Mouse (Mus musculus): Measurements from ENCODE around the gene Pomgnt2. TPM values are rescaled to one million over a fixed set of nuclear protein-coding genes. Genes with fewer than 3 reads are reported as not detected.

Gene Pomgnt2
- polyA plus RNA-seq, 1 experiment from 2014 or later, result 25.1 TPM

- no peaks in the 10 kb centered on the region for H3K27me3 ChIP-seq
- peak; percentile 32; the same call in 1 of the 2 replicates for ATAC-seq (ENCODE audit: low read depth)
- H3K9ac ChIP-seq, result no peak overlapping the region
- no peak overlapping the region for H3K4me3 ChIP-seq
- peaks cover 13% of the 10 kb centered on the region for H3K4me1 ChIP-seq (replicated peaks)
- H3K36me3 ChIP-seq, result no peaks in the 10 kb centered on the region
- H3K27ac ChIP-seq (replicated peaks), result no peak overlapping the region; the same call in 1 of the 2 replicates
- 33% methylated on average over 2 of the region's 2 CpGs for WGBS
- no peaks in the 10 kb centered on the region for H3K9me3 ChIP-seq
- no peak overlapping the region for H3K4me2 ChIP-seq
These were observed 12.0 kb upstream of the Pomgnt2 start for GRCm38 (mm10) chr9:122008876-122009275.

GRCm38 (mm10) chr9:122006609-122007008 lies 9.7 kb upstream of the Pomgnt2 start:
- ATAC-seq (ENCODE audit: low read depth), result no peak
- no peak overlapping the region for H3K9ac ChIP-seq
- no peak overlapping the region for H3K27ac ChIP-seq (replicated peaks)
- 10% methylated on average over 7 of the region's 7 CpGs for WGBS
- no peak overlapping the region for H3K4me2 ChIP-seq
- peaks cover 13% of the 10 kb centered on the region for H3K4me1 ChIP-seq (replicated peaks)
- H3K9me3 ChIP-seq, result no peaks in the 10 kb centered on the region
- no peak overlapping the region for H3K4me3 ChIP-seq
- no peaks in the 10 kb centered on the region for H3K36me3 ChIP-seq
- no peaks in the 10 kb centered on the region for H3K27me3 ChIP-seq

GRCm38 (mm10) chr9:122006175-122006574 lies 9.3 kb upstream of the Pomgnt2 start:
- Histone ChIP-seq H3K4me3 (no peak overlapping the region), H3K27me3 (no peaks in the 10 kb centered on the region), H3K9ac (no peak overlapping the region), H3K4me2 (no peak overlapping the region), H3K27ac (replicated peaks) (no peak overlapping the region), H3K4me1 (replicated peaks) (peaks cover 13% of the 10 kb centered on the region), H3K9me3 (no peaks in the 10 kb centered on the region), H3K36me3 (no peaks in the 10 kb centered on the region)
- 96% methylated on average over 2 of the region's 2 CpGs for WGBS
- ATAC-seq (ENCODE audit: low read depth), result no peak

GRCm38 (mm10) chr9:121997978-121998377 lies 1.1 kb upstream of the Pomgnt2 start:
- no peak overlapping the region for H3K9ac ChIP-seq
- no peaks in the 10 kb centered on the region; the same call in 1 of the 2 replicates for H3K27me3 ChIP-seq
- no peaks in the 10 kb centered on the region for H3K36me3 ChIP-seq
- peaks cover 20% of the 10 kb centered on the region for H3K4me1 ChIP-seq (replicated peaks)
- no peaks in the 10 kb centered on the region for H3K9me3 ChIP-seq
- WGBS, result 80% methylated on average over 4 of the region's 4 CpGs
- ATAC-seq (ENCODE audit: low read depth), result no peak
- no peak overlapping the region for H3K4me2 ChIP-seq
- no peak overlapping the region for H3K4me3 ChIP-seq
- H3K27ac ChIP-seq (replicated peaks), result no peak overlapping the region

GRCm38 (mm10) chr9:121995508-121996131 lies 1.3 kb downstream of the Pomgnt2 start:
- WGBS, result under 1% methylated on average over 51 of the region's 53 CpGs
- no peak overlapping the region for H3K27ac ChIP-seq (replicated peaks)
- H3K27me3 ChIP-seq, result no peaks in the 10 kb centered on the region; the same call in 1 of the 2 replicates
- peak overlapping the region; percentile 87 for H3K9ac ChIP-seq
- ATAC-seq (ENCODE audit: low read depth), result peak; percentile 90
- H3K36me3 ChIP-seq, result no peaks in the 10 kb centered on the region
- peak overlapping the region; percentile 86 for H3K4me2 ChIP-seq
- no peaks in the 10 kb centered on the region for H3K9me3 ChIP-seq
- peaks cover 27% of the 10 kb centered on the region for H3K4me1 ChIP-seq (replicated peaks)
- H3K4me3 ChIP-seq, result peak overlapping the region; percentile 93

- H3K27me3 ChIP-seq, result no peaks in the 10 kb centered on the region; the same call in 1 of the 2 replicates
- peak overlapping the region; percentile 87 for H3K9ac ChIP-seq
- H3K36me3 ChIP-seq, result no peaks in the 10 kb centered on the region
- ATAC-seq (ENCODE audit: low read depth), result no peak
- peaks cover 27% of the 10 kb centered on the region for H3K4me1 ChIP-seq (replicated peaks)
- H3K4me2 ChIP-seq, result peak overlapping the region; percentile 86
- H3K9me3 ChIP-seq, result no peaks in the 10 kb centered on the region
- no peak overlapping the region for H3K27ac ChIP-seq (replicated peaks)
- H3K4me3 ChIP-seq, result peak overlapping the region; percentile 93
- WGBS, result 19% methylated on average over 10 of the region's 10 CpGs
These were observed 1.8 kb downstream of the Pomgnt2 start for GRCm38 (mm10) chr9:121995077-121995476.

- no peak overlapping the region for H3K4me3 ChIP-seq
- WGBS, result 69% methylated on average over 3 of the region's 3 CpGs
- no peak overlapping the region for H3K27ac ChIP-seq (replicated peaks)
- no peak overlapping the region for H3K9ac ChIP-seq
- H3K4me1 ChIP-seq (replicated peaks), result peaks cover 34% of the 10 kb centered on the region
- H3K9me3 ChIP-seq, result no peaks in the 10 kb centered on the region
- H3K36me3 ChIP-seq, result no peaks in the 10 kb centered on the region
- no peak for ATAC-seq (ENCODE audit: low read depth)
- H3K4me2 ChIP-seq, result no peak overlapping the region
- H3K27me3 ChIP-seq, result no peaks in the 10 kb centered on the region; the same call in 1 of the 2 replicates
These were observed 3.9 kb downstream of the Pomgnt2 start for GRCm38 (mm10) chr9:121993047-121993446.

GRCm38 (mm10) chr9:121991041-121991440 lies 5.9 kb downstream of the Pomgnt2 start:
- no peaks in the 10 kb centered on the region for H3K9me3 ChIP-seq
- peaks cover 34% of the 10 kb centered on the region for H3K4me1 ChIP-seq (replicated peaks)
- no peaks in the 10 kb centered on the region for H3K36me3 ChIP-seq
- no peak overlapping the region for H3K27ac ChIP-seq (replicated peaks)
- H3K9ac ChIP-seq, result no peak overlapping the region
- no peaks in the 10 kb centered on the region for H3K27me3 ChIP-seq
- no peak for ATAC-seq (ENCODE audit: low read depth)
- no peak overlapping the region for H3K4me3 ChIP-seq
- WGBS, result 61% methylated on average over 5 of the region's 5 CpGs
- no peak overlapping the region for H3K4me2 ChIP-seq

- Histone ChIP-seq H3K9ac (no peak overlapping the region), H3K27ac (replicated peaks) (no peak overlapping the region), H3K4me1 (replicated peaks) (peaks cover 30% of the 10 kb centered on the region), H3K36me3 (no peaks in the 10 kb centered on the region), H3K4me3 (no peak overlapping the region), H3K9me3 (no peaks in the 10 kb centered on the region), H3K4me2 (no peak overlapping the region), H3K27me3 (no peaks in the 10 kb centered on the region)
- 10% methylated on average over 5 of the region's 5 CpGs for WGBS
- no peak for ATAC-seq (ENCODE audit: low read depth)
These were observed 7.4 kb downstream of the Pomgnt2 start for GRCm38 (mm10) chr9:121989536-121989935.

- Histone ChIP-seq H3K27ac (replicated peaks) (no peak overlapping the region), H3K9me3 (no peaks in the 10 kb centered on the region), H3K4me2 (no peak overlapping the region), H3K36me3 (no peaks in the 10 kb centered on the region), H3K4me3 (no peak overlapping the region), H3K4me1 (replicated peaks) (peaks cover 27% of the 10 kb centered on the region), H3K27me3 (no peaks in the 10 kb centered on the region), H3K9ac (no peak overlapping the region)
- 75% methylated on average over 3 of the region's 3 CpGs for WGBS
- ATAC-seq (ENCODE audit: low read depth), result no peak
These were observed 8.0 kb downstream of the Pomgnt2 start for GRCm38 (mm10) chr9:121988910-121989309.

- Histone ChIP-seq H3K9me3 (no peaks in the 10 kb centered on the region), H3K27ac (replicated peaks) (no peak overlapping the region), H3K27me3 (no peaks in the 10 kb centered on the region), H3K4me3 (no peak overlapping the region), H3K36me3 (peaks cover 13% of the 10 kb centered on the region), H3K4me2 (no peak overlapping the region), H3K4me1 (replicated peaks) (peaks cover 20% of the 10 kb centered on the region), H3K9ac (0 out of 2 replicates have a peak overlapping the region, but pooled peaks have one; percentile 34)
- 73% methylated on average over 15 of the region's 15 CpGs for WGBS
- ATAC-seq (ENCODE audit: low read depth), result peak; percentile 76
These were observed 12.1 kb downstream of the Pomgnt2 start for GRCm38 (mm10) chr9:121984465-121985461.

GRCm38 (mm10) chr9:121983504-121983903 lies 13.4 kb downstream of the Pomgnt2 start:
- H3K9ac ChIP-seq, result no peak overlapping the region
- H3K4me1 ChIP-seq (replicated peaks), result peaks cover 21% of the 10 kb centered on the region
- WGBS, result 67% methylated on average over 15 of the region's 15 CpGs
- no peaks in the 10 kb centered on the region for H3K9me3 ChIP-seq
- 0 out of 2 replicates have a peak, but pooled peaks have one; percentile 20 for ATAC-seq (ENCODE audit: low read depth)
- H3K4me2 ChIP-seq, result no peak overlapping the region
- no peak overlapping the region for H3K27ac ChIP-seq (replicated peaks)
- no peak overlapping the region for H3K4me3 ChIP-seq
- H3K27me3 ChIP-seq, result no peaks in the 10 kb centered on the region
- peaks cover 13% of the 10 kb centered on the region for H3K36me3 ChIP-seq

Measured in neural tube, embryonic 13.5 days (tissue).